Mouse (Mus musculus) erythroblast, embryonic 14.5 days (primary cell): ENCODE data around the gene Slc20a1. TPM values are rescaled to one million over a fixed set of nuclear protein-coding genes. Genes with fewer than 3 reads are reported as not detected.

ENCODE experiments used
- H3K27me3 ChIP-seq: 2 replicates; pipeline ENCODE4 v1.6.1; 2012; ENCODE audit warnings: inconsistent platforms; ENCODE audit not compliant: control insufficient read depth
- H3K36me3 ChIP-seq: 2 replicates; pipeline ENCODE4 v1.6.1; 2012; ENCODE audit warnings: mild to moderate bottlenecking, inconsistent platforms; ENCODE audit not compliant: control insufficient read depth
- H3K4me1 ChIP-seq: 2 replicates; pipeline ENCODE4 v1.6.1; 2012; ENCODE audit warnings: inconsistent platforms; ENCODE audit not compliant: control insufficient read depth
- H3K4me3 ChIP-seq: replicated peaks from 2 replicates; pipeline ENCODE3; 2012; ENCODE audit warnings: moderate library complexity, mild to moderate bottlenecking, inconsistent platforms
- H3K9me3 ChIP-seq: 2 replicates; pipeline ENCODE4 v1.6.1; 2012; ENCODE audit warnings: low read length, inconsistent platforms, mixed read lengths; ENCODE audit not compliant: control insufficient read depth
- GATA1 ChIP-seq: IDR thresholded peaks from 2 replicates; pipeline ENCODE4 v1.6.1; 2012; ENCODE audit warnings: low read length, inconsistent platforms, mixed read lengths
- TAL1 ChIP-seq: IDR thresholded peaks from 3 replicates; pipeline ENCODE4 v1.6.1; 2012; ENCODE audit warnings: low read length, inconsistent platforms, mixed read lengths
- polyA plus RNA-seq: library from polyadenylated mRNA; stranded (reverse); fragments of >175 nt; gene quantifications from 2 replicates; pipeline ENCODE4 v1.2.3, GENCODE M21; 2012

The Slc20a1 gene
- polyA plus RNA-seq, 1 experiment, result 18.4 TPM

DNA sequence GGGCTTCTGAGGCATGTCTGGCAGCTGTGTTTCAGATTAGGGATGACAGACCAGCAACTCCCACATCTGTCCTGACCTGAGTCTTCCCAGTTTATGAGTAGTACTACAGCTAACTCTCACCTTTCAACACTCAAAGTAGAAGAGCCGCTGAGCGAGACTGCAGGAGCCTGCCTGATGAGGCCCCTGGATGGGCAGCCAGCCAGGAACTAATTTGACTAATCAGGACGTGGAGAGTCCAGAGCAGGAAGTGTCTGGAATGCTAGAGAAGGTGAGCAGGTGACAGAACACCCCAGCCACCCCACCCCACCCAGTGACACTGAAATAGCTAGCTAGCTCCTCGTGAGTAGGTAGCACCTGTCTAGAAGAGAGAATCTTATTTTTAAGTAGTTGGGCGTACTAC lies 47.1 kb downstream of the Slc20a1 start:
- H3K27me3 ChIP-seq, result no peaks in the 10 kb centered on the region; the same call in 1 of the 2 replicates
- no peak for TF ChIP-seq TAL1
- TF ChIP-seq GATA1, result no peak
- H3K4me3 ChIP-seq, result no peak overlapping the region
- peaks cover 66% of the 10 kb centered on the region for H3K4me1 ChIP-seq
- peaks cover 3% of the 10 kb centered on the region; the same call in 1 of the 2 replicates for H3K36me3 ChIP-seq
- H3K9me3 ChIP-seq, result peaks cover 3% of the 10 kb centered on the region; the same call in 1 of the 2 replicates

DNA sequence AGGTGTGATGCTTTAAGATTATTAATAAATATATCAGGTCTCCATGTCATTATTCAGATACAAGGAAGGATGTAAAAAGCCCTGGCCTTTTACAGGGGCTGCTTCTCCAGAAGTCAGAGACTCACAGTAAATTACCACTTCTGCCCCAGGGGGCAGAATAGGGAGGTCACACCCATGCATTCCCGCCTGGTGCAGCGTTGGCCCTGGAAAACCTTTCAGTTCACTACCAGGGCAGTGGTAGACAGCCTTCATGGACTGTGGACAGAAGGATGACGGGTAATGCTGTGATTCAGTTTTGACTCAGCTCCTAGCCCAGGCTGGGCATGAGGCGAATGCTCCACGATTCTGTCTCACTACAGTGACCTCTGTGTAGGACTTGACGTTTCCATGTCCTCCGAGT lies 47.9 kb downstream of the Slc20a1 start:
- H3K36me3 ChIP-seq, result peaks cover 3% of the 10 kb centered on the region; the same call in 1 of the 2 replicates
- H3K4me1 ChIP-seq, result peaks cover 60% of the 10 kb centered on the region
- peaks cover 3% of the 10 kb centered on the region; the same call in 1 of the 2 replicates for H3K9me3 ChIP-seq
- TF ChIP-seq GATA1, result no peak
- no peak for TF ChIP-seq TAL1
- no peaks in the 10 kb centered on the region; the same call in 1 of the 2 replicates for H3K27me3 ChIP-seq
- no peak overlapping the region for H3K4me3 ChIP-seq

DNA sequence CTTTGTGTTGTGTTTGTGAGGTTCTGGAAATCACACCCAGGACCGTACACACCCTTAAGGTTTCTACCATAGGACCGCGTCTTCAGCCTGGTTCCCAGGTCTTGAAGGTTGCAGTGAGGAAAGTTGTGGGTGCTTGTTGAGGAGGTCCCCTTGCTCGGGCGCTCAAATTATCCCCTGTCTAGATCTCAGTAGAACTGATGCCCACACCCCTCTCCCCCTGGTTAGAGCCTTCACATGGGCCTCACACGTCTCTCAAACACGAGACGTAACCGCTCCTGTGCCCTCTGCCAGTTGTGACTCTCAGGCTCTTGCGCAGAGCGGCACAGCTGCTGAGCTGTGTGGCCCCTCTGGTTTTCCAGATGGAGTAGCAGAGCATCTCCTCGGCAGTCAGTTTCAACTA lies 48.4 kb downstream of the Slc20a1 start:
- H3K4me1 ChIP-seq, result peaks cover 59% of the 10 kb centered on the region
- H3K27me3 ChIP-seq, result no peaks in the 10 kb centered on the region; the same call in 1 of the 2 replicates
- peaks cover 3% of the 10 kb centered on the region; the same call in 1 of the 2 replicates for H3K36me3 ChIP-seq
- H3K9me3 ChIP-seq, result peaks cover 3% of the 10 kb centered on the region; the same call in 1 of the 2 replicates
- no peak overlapping the region for H3K4me3 ChIP-seq
- TF ChIP-seq TAL1 (no peak), GATA1 (no peak)

DNA sequence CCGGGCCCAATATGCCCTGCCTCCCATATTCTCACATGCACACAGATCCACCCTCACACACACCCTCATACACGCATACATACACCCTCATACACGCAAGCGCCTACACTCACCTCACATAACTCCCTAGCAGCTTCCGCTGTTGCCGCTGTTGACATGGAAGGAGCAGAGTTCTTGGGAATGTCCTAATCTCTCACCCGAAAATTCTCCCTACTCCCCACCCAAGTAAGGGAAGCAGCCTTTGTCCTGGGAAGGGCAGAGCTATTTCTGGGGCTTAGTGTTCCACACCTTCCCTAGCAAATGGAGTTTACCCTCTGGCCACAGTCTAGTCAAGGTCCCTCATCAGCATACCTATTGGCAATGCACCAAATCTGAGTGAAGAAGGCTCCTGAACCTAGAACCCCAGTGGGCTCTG lies 49.1 kb downstream of the Slc20a1 start:
- Histone ChIP-seq H3K4me1 (peaks cover 58% of the 10 kb centered on the region), H3K27me3 (no peaks in the 10 kb centered on the region; the same call in 1 of the 2 replicates)
- TF ChIP-seq TAL1 (no peak), GATA1 (no peak)

GRCm38 (mm10) chr2:129249321-129249720 lies 50.8 kb downstream of the Slc20a1 start:
- H3K4me3 ChIP-seq, result no peak overlapping the region
- TF ChIP-seq TAL1, result no peak
- no peak for TF ChIP-seq GATA1

More for the DNA sequence above, 49.1 kb downstream of the Slc20a1 start:
- H3K4me3 ChIP-seq, result no peak overlapping the region
- H3K36me3 ChIP-seq, result peaks cover 3% of the 10 kb centered on the region; the same call in 1 of the 2 replicates
- H3K9me3 ChIP-seq, result peaks cover 3% of the 10 kb centered on the region; the same call in 1 of the 2 replicates

DNA sequence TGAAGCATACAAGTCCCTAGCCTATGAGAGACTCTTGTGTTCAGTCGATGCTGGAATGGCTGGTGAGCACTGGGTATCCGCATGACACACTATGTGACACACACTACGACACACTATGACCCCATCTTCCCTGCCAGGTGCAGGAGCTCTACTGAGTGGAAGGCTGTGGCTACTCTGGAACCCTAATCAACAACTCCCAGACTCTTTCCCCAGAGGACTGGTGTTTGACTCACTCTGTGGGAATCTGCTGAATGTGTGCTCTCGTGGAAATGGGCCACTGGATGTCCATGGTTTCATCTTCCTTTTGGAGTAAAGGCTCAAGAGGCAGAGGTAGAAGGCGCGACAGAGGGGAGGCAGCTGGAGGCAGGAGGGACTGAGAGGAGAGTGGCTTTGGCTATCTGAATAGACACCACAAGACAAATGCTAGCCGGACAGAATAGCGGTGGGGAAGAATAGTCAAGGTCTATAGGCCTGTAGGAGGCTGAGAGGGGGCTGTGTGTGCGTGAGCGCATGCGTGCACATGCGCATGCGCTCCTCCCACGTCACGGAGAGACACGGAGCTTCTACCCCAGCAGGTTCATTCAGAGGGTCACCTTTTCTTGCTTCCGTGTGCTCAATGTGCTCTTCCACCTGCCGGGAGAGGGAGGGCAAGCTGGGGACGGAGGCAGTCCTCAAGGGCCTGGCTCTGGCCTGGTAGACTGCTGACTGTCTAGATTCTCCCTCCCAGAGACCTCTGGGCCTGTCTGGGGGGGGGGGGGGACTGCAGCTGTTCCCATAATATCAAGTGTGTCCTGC lies 54.5 kb downstream of the Slc20a1 start:
- peaks cover 58% of the 10 kb centered on the region for H3K4me1 ChIP-seq
- no peaks in the 10 kb centered on the region; the same call in 1 of the 2 replicates for H3K36me3 ChIP-seq
- no peaks in the 10 kb centered on the region for H3K9me3 ChIP-seq
- no peak overlapping the region for H3K4me3 ChIP-seq
- H3K27me3 ChIP-seq, result no peaks in the 10 kb centered on the region; the same call in 1 of the 2 replicates
- TF ChIP-seq TAL1 (no peak), GATA1 (no peak)

More at GRCm38 (mm10) chr2:129249321-129249720, 50.8 kb downstream of the Slc20a1 start:
- Histone ChIP-seq H3K9me3 (peaks cover 3% of the 10 kb centered on the region; the same call in 1 of the 2 replicates), H3K27me3 (no peaks in the 10 kb centered on the region; the same call in 1 of the 2 replicates), H3K36me3 (peaks cover 3% of the 10 kb centered on the region; the same call in 1 of the 2 replicates), H3K4me1 (peaks cover 52% of the 10 kb centered on the region)

- Histone ChIP-seq H3K27me3 (no peaks in the 10 kb centered on the region), H3K9me3 (no peaks in the 10 kb centered on the region), H3K4me3 (no peak overlapping the region), H3K4me1 (peaks cover 61% of the 10 kb centered on the region), H3K36me3 (no peaks in the 10 kb centered on the region; the same call in 1 of the 2 replicates)
- TF ChIP-seq TAL1 (no peak), GATA1 (no peak)
Measured at GRCm38 (mm10) chr2:129253631-129253970, 55.0 kb downstream of the Slc20a1 start.

DNA sequence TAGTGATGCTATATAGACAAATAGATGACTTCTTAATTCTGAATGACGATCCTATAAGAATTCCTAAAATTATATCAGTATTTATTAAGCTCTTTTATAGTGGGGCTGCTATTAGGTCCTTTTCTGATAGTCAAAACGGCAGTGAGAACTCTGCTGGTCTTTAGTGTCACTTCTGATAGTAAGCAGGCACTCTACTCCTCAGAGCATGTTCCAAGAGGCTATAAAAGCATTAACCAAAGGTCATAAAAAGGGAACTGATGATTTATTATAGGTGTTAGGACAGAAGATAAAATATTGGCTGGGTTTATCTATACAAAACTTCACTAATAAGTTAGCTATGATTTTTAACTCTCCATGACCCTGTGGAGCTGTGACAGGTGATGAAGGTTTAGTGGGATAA lies 55.5 kb downstream of the Slc20a1 start:
- Histone ChIP-seq H3K4me3 (no peak overlapping the region), H3K9me3 (no peaks in the 10 kb centered on the region), H3K36me3 (no peaks in the 10 kb centered on the region; the same call in 1 of the 2 replicates), H3K27me3 (no peaks in the 10 kb centered on the region), H3K4me1 (peaks cover 66% of the 10 kb centered on the region)
- TF ChIP-seq GATA1 (no peak), TAL1 (no peak)

- no peak overlapping the region for H3K4me3 ChIP-seq
- no peaks in the 10 kb centered on the region for H3K9me3 ChIP-seq
- peaks cover 10% of the 10 kb centered on the region for H3K27me3 ChIP-seq
- no peak for TF ChIP-seq GATA1
- no peak for TF ChIP-seq TAL1
- peaks cover 67% of the 10 kb centered on the region for H3K4me1 ChIP-seq
- H3K36me3 ChIP-seq, result no peaks in the 10 kb centered on the region; the same call in 1 of the 2 replicates
Measured at GRCm38 (mm10) chr2:129256006-129256405, 57.4 kb downstream of the Slc20a1 start.
